Mouse (Mus musculus) embryonic facial prominence, embryonic 11.5 days (tissue): ENCODE measurements around the gene Mettl21a. TPM values are rescaled to one million over a fixed set of nuclear protein-coding genes. Genes with fewer than 3 reads are reported as not detected.

Experiments
- ATAC-seq: fragments of 200-750 bp; cut with Nextera tagmentation; replicated peaks from 2 replicates; pipeline ENCODE4 v1.8.0; 2017; ENCODE audit warnings: low read depth; ENCODE audit not compliant: insufficient number of reproducible peaks, low FRiP score, low TSS enrichment
- DNase-seq: peaks from one replicate; pipeline ENCODE4 v3.0.0-alpha.2; 2015; ENCODE audit warnings: low spot score
- H3K27ac ChIP-seq: fragments of 300-500 bp; sonication (generic); replicated peaks from 2 replicates; pipeline ENCODE4 v1.5.1; 2014; ENCODE audit warnings: mild to moderate bottlenecking, low read depth, low read length, control low read depth
- H3K27me3 ChIP-seq: fragments of 300-500 bp; sonication (generic); 2 replicates; pipeline ENCODE4 v1.6.1; 2014; ENCODE audit warnings: mild to moderate bottlenecking, low read length, moderate library complexity, mixed read lengths; ENCODE audit not compliant: control insufficient read depth, insufficient read depth
- H3K36me3 ChIP-seq: fragments of 300-500 bp; sonication (generic); replicated peaks from 2 replicates; pipeline ENCODE4 v1.6.1; 2014; ENCODE audit warnings: low read depth, mild to moderate bottlenecking, low read length, moderate library complexity, mixed read lengths; ENCODE audit not compliant: control insufficient read depth, insufficient read depth
- H3K4me1 ChIP-seq: fragments of 300-500 bp; sonication (generic); 2 replicates; pipeline ENCODE4 v1.6.1; 2014; ENCODE audit warnings: low read length, mixed read lengths; ENCODE audit not compliant: control insufficient read depth, insufficient read depth
- H3K4me2 ChIP-seq: fragments of 300-500 bp; sonication (generic); 2 replicates; pipeline ENCODE4 v1.6.1; 2014; ENCODE audit warnings: low read depth, mild to moderate bottlenecking, control low read depth, low read length, moderate library complexity
- H3K4me3 ChIP-seq: fragments of 300-500 bp; sonication (generic); 2 replicates; pipeline ENCODE4 v1.5.1; 2014; ENCODE audit warnings: low read depth, low read length, control low read depth
- H3K9ac ChIP-seq: fragments of 300-500 bp; sonication (generic); replicated peaks from 2 replicates; pipeline ENCODE4 v1.6.1; 2014; ENCODE audit warnings: mild to moderate bottlenecking, control low read depth, low read length
- H3K9me3 ChIP-seq: fragments of 300-500 bp; sonication (generic); replicated peaks from 2 replicates; pipeline ENCODE4 v1.6.1; 2016; ENCODE audit warnings: mild to moderate bottlenecking, low read length, inconsistent platforms, mixed read lengths; ENCODE audit not compliant: control insufficient read depth
- WGBS: fragments of 180-500 bp; shearing (Covaris S2); extraction: QIAGEN DNeasy Blood & Tissue Kit; methylation state at CpG from one replicate; pipeline ENCODE4 v1.1.7; 2014; 5-methylcytosine and 5-hydroxymethylcytosine counted together
- polyA plus RNA-seq: library from polyadenylated mRNA; unstranded; fragments of >200 nt; fragmentation: Nextera tagmentation; extraction: Ambion mirVana; gene quantifications from 2 replicates; pipeline ENCODE4 v1.2.1, GENCODE M21; 2014

Mettl21a gene
- polyA plus RNA-seq: 25.7 and 27.6 TPM in 2 replicates

GRCm38 (mm10) chr1:64616881-64617714 lies at the start of gene Mettl21a:
Gene Mettl21a (minus strand): TSS chr1:64617242.
- Histone ChIP-seq H3K27ac (peak within 1 kb of the TSS; percentile 95), H3K36me3 (no peaks in the 10 kb centered on the region), H3K9me3 (no peaks in the 10 kb centered on the region), H3K9ac (peak within 1 kb of the TSS; percentile 89), H3K4me1 (no peaks in the 10 kb centered on the region), H3K27me3 (no peaks in the 10 kb centered on the region), H3K4me2 (peak within 1 kb of the TSS; percentile 64), H3K4me3 (peak within 1 kb of the TSS; percentile 69)
- DNase-seq (peak; percentile 93), ATAC-seq (peak; percentile 96)
- WGBS: under 1% methylated on average over 70 of the region's 72 CpGs

GRCm38 (mm10) chr1:64658876-64659275 lies 41.8 kb upstream of the Mettl21a start:
- Histone ChIP-seq H3K27me3 (no peaks in the 10 kb centered on the region), H3K4me2 (no peak overlapping the region), H3K27ac (no peak overlapping the region), H3K9me3 (no peaks in the 10 kb centered on the region), H3K4me1 (no peaks in the 10 kb centered on the region), H3K4me3 (no peak overlapping the region), H3K36me3 (no peaks in the 10 kb centered on the region), H3K9ac (no peak overlapping the region)
- DNase-seq (peak; percentile 17), ATAC-seq (no peak)
- 36% methylated on average over 7 of the region's 7 CpGs for WGBS

GRCm38 (mm10) chr1:64656423-64657129 lies 39.5 kb upstream of the Mettl21a start:
- no peaks in the 10 kb centered on the region for H3K36me3 ChIP-seq
- DNase-seq (no peak), ATAC-seq (no peak)
- H3K9ac ChIP-seq: no peak overlapping the region
- no peaks in the 10 kb centered on the region for H3K4me1 ChIP-seq
- H3K27me3 ChIP-seq: no peaks in the 10 kb centered on the region
- H3K4me3 ChIP-seq: no peak overlapping the region
- 70% methylated on average over 3 of the region's 3 CpGs for WGBS
- no peaks in the 10 kb centered on the region for H3K9me3 ChIP-seq
- H3K4me2 ChIP-seq: no peak overlapping the region
- no peak overlapping the region for H3K27ac ChIP-seq

- Histone ChIP-seq H3K9ac (no peak overlapping the region), H3K4me2 (no peak overlapping the region), H3K9me3 (no peaks in the 10 kb centered on the region), H3K36me3 (no peaks in the 10 kb centered on the region), H3K4me1 (no peaks in the 10 kb centered on the region), H3K4me3 (no peak overlapping the region), H3K27ac (no peak overlapping the region), H3K27me3 (no peaks in the 10 kb centered on the region)
- no peak for DNase-seq
- ATAC-seq: no peak
- WGBS: 9% methylated on average over 1 of the region's 1 CpGs
These were observed 38.4 kb upstream of the Mettl21a start for GRCm38 (mm10) chr1:64655415-64655814.

- Histone ChIP-seq H3K9me3 (no peaks in the 10 kb centered on the region), H3K27ac (no peak overlapping the region), H3K4me1 (no peaks in the 10 kb centered on the region), H3K4me2 (no peak overlapping the region), H3K36me3 (no peaks in the 10 kb centered on the region), H3K4me3 (no peak overlapping the region), H3K27me3 (no peaks in the 10 kb centered on the region), H3K9ac (no peak overlapping the region)
- no peak for DNase-seq
- WGBS: 88% methylated on average over 6 of the region's 6 CpGs
- no peak for ATAC-seq
These were observed 36.7 kb upstream of the Mettl21a start for GRCm38 (mm10) chr1:64653701-64654100.

GRCm38 (mm10) chr1:64649362-64650124 lies 32.5 kb upstream of the Mettl21a start:
- no peaks in the 10 kb centered on the region for H3K9me3 ChIP-seq
- H3K4me2 ChIP-seq: no peak overlapping the region
- H3K4me3 ChIP-seq: no peak overlapping the region
- no peak for DNase-seq
- no peaks in the 10 kb centered on the region for H3K36me3 ChIP-seq
- H3K9ac ChIP-seq: no peak overlapping the region
- H3K27ac ChIP-seq: no peak overlapping the region
- no peaks in the 10 kb centered on the region for H3K27me3 ChIP-seq
- ATAC-seq: no peak
- H3K4me1 ChIP-seq: no peaks in the 10 kb centered on the region
- 75% methylated on average over 11 of the region's 11 CpGs for WGBS

GRCm38 (mm10) chr1:64644513-64644912 lies 27.5 kb upstream of the Mettl21a start:
- H3K4me2 ChIP-seq: no peak overlapping the region
- H3K9me3 ChIP-seq: no peaks in the 10 kb centered on the region
- WGBS: 87% methylated on average over 3 of the region's 3 CpGs
- DNase-seq (no peak), ATAC-seq (no peak)
- no peak overlapping the region for H3K27ac ChIP-seq
- H3K27me3 ChIP-seq: no peaks in the 10 kb centered on the region
- no peaks in the 10 kb centered on the region for H3K4me1 ChIP-seq
- no peaks in the 10 kb centered on the region for H3K36me3 ChIP-seq
- H3K4me3 ChIP-seq: no peak overlapping the region
- H3K9ac ChIP-seq: no peak overlapping the region
